In the genomic region with DNA sequence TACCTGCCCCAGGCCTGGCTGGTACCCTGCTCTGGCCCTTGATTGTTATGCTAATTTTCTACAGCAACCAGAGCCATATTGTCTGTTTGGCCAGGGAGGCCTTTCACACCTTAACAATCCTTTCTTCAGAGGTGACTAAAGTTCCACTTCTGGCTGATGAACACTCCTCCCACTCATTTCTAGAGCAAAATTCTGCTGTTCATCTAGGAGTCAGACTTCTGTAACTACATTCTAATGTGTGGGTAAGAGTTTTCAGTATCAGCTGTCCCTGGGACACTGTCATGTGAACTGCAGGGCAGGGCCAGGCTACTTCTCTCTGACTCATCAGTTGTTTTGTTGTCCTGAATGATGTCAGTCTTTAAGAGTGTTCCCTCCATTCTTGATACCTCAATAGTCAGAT, we compare ENCODE assay signal across 1 mouse cellular context.
TF ChIP-seq lines count a peak whose summit lies in the region.

No protein-coding gene starts in this region.

TF ChIP-seq in CH12.LX, 34 proteins besides CTCF, POLR2A, EP300 and RAD21 (continued from another document):
- TF ChIP-seq ZC3H11A (IDR thresholded peaks at IDR 0.05; ENCODE audit: low read depth, low read length) (no peak), ZNF384 (IDR thresholded peaks at IDR 0.05; ENCODE audit: low read depth, low read length) (no peak), ELF1 (IDR thresholded peaks at IDR 0.05; ENCODE audit: low read depth, low read length) (no peak), ETS1 (conservative IDR thresholded peaks at IDR 0.05; ENCODE audit: low read depth, low read length) (peak; percentile 93), JUND (conservative IDR thresholded peaks at IDR 0.05; ENCODE audit: low read depth, low read length) (peak; percentile 61), IRF4 (IDR thresholded peaks at IDR 0.05; ENCODE audit: low read depth, low read length) (peak; percentile 89), RCOR1 (conservative IDR thresholded peaks at IDR 0.05; ENCODE audit: low read depth, low read length) (no peak), MAX (IDR thresholded peaks at IDR 0.05; ENCODE audit: low read length) (no peak), NELFE (IDR thresholded peaks at IDR 0.05; ENCODE audit: low read depth, low read length) (no peak), MAFK (IDR thresholded peaks at IDR 0.05; ENCODE audit: insufficient replicate concordance, low read length) (no peak), CHD1 (IDR thresholded peaks at IDR 0.05; ENCODE audit: low read depth, low read length) (no peak), SMC3 (IDR thresholded peaks at IDR 0.05; ENCODE audit: low read depth, low read length) (no peak), UBTF (IDR thresholded peaks at IDR 0.05; ENCODE audit: low read depth, low read length) (no peak), POLR2AphosphoS2 (IDR thresholded peaks at IDR 0.05; ENCODE audit: low read depth, low read length) (no peak), USF2 (conservative IDR thresholded peaks at IDR 0.05; ENCODE audit: low read depth, low read length) (no peak)
TF ChIP-seq in CH12.LX: peak in this region for 8.
